In the genomic region with DNA sequence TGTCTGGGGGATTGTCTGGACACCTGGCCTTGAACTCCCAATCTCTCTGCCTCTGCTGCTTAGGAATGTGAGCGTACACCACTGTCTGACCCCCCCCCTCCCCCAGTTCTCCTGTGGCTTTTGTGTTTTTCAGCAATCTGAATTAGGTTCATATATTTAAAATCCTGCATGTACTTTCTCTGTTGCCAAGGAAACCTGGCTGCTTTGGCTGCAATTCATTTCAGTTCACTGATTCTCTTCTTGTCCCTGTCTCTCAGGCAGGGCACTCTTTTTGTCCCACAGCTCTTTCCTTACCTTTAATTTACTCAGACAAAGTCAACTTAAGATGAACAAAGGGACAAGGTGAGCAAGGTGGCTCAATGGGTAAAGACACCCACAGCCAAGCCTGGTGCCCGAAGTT, we compare ENCODE assay signal across 12 mouse cellular contexts. TPM values are rescaled to one million over a fixed set of nuclear protein-coding genes. Genes with fewer than 3 reads are reported as not detected.
A peak's percentile ranks its signal among the peaks of the same experiment; 100 is the strongest.
DNase-seq lines count a peak whose midpoint lies in the region; ATAC-seq lines count a peak whose summit lies in the region.
"Had no signal": no experiment of that assay in that cellular context is flagged by ENCODE, and none has a peak within 500 bp of the region (broad histone marks: within the 10 kb centered on the region; RNA-seq: fewer than 3 reads in every experiment).

No protein-coding gene starts in this region.

- H3K4me3 ChIP-seq in midbrain, embryonic 10.5 days, result no peak overlapping the region
- no peak overlapping the region for H3K4me3 ChIP-seq in midbrain, embryonic 11.5 days (ENCODE audit: low read depth, low read length)
- H3K4me3 ChIP-seq in intestine, embryonic 15.5 days (replicated peaks), result no peak overlapping the region
- H3K4me3 ChIP-seq: lung, embryonic 15.5 days; stomach, embryonic 15.5 days had no signal

- peaks cover 36% of the 10 kb centered on the region for H3K4me1 ChIP-seq in midbrain, embryonic 10.5 days
- H3K4me1 ChIP-seq in midbrain, embryonic 11.5 days (ENCODE audit: control insufficient read depth, insufficient read depth, low read length), result peaks cover 8% of the 10 kb centered on the region; the same call in 1 of the 2 replicates
- H3K4me1 ChIP-seq in intestine, embryonic 15.5 days (replicated peaks), result peaks cover 5% of the 10 kb centered on the region; the same call in 1 of the 2 replicates
- H3K4me1 ChIP-seq: lung, embryonic 15.5 days had no signal

- peak; percentile 28 for DNase-seq in embryo, embryonic 10.5 days (ENCODE audit: low spot score)
- DNase-seq in embryo, embryonic 10 days (ENCODE audit: low spot score), result no peak
- peak; percentile 16 for DNase-seq in midbrain, embryonic 10.5 days (ENCODE audit: low spot score)
- no peak for DNase-seq in midbrain, embryonic 11.5 days (ENCODE audit: low spot score, missing footprints)
- DNase-seq in layer of hippocampus, adult 9-11 months, result peak; percentile 70
- peak; percentile 41 to 54 for DNase-seq in right cerebral cortex, postnatal 36 days (ENCODE audit: low spot score in 2 of 2)
- DNase-seq in spleen, adult 12 weeks (ENCODE audit: low spot score), result no peak
- DNase-seq: embryo, embryonic 11 days; kidney, postnatal 4 days had no signal

- no peak overlapping the region for H3K9ac ChIP-seq in midbrain, embryonic 11.5 days (ENCODE audit: low read length)
- H3K9ac ChIP-seq in intestine, embryonic 15.5 days, result no peak overlapping the region
- H3K9ac ChIP-seq: lung, embryonic 15.5 days; stomach, embryonic 15.5 days had no signal

- H3K27ac ChIP-seq in midbrain, embryonic 10.5 days (replicated peaks), result 0 out of 2 replicates have a peak overlapping the region, but pooled peaks have one; percentile 19
- H3K27ac ChIP-seq in midbrain, embryonic 11.5 days (ENCODE audit: low read depth, low read length), result no peak overlapping the region
- no peak overlapping the region for H3K27ac ChIP-seq in intestine, embryonic 15.5 days
- H3K27ac ChIP-seq: lung, embryonic 15.5 days; stomach, embryonic 15.5 days had no signal

- no peaks in the 10 kb centered on the region for H3K36me3 ChIP-seq in midbrain, embryonic 10.5 days
- no peaks in the 10 kb centered on the region for H3K36me3 ChIP-seq in midbrain, embryonic 11.5 days (ENCODE audit: control insufficient read depth, insufficient read depth, low read length)
- no peaks in the 10 kb centered on the region for H3K36me3 ChIP-seq in intestine, embryonic 15.5 days
- H3K36me3 ChIP-seq: lung, embryonic 15.5 days; stomach, embryonic 15.5 days had no signal

- no peaks in the 10 kb centered on the region for H3K9me3 ChIP-seq in midbrain, embryonic 10.5 days (replicated peaks)
- H3K9me3 ChIP-seq in midbrain, embryonic 11.5 days (ENCODE audit: control insufficient read depth, low read length), result no peaks in the 10 kb centered on the region
- H3K9me3 ChIP-seq in intestine, embryonic 15.5 days, result no peaks in the 10 kb centered on the region
- H3K9me3 ChIP-seq: lung, embryonic 15.5 days; stomach, embryonic 15.5 days had no signal

- H3K4me2 ChIP-seq in midbrain, embryonic 11.5 days, result no peak overlapping the region
- no peak overlapping the region for H3K4me2 ChIP-seq in intestine, embryonic 15.5 days (replicated peaks)
- H3K4me2 ChIP-seq: lung, embryonic 15.5 days; stomach, embryonic 15.5 days had no signal

- no peak for ATAC-seq in midbrain, embryonic 11.5 days (ENCODE audit: low FRiP score)
- ATAC-seq in intestine, embryonic 15.5 days, result no peak

- WGBS in midbrain, embryonic 10.5 days, result 44% methylated on average over 2 of the region's 2 CpGs
- WGBS in midbrain, embryonic 11.5 days, result 39% methylated on average over 2 of the region's 2 CpGs
- 75% methylated on average over 2 of the region's 2 CpGs for WGBS in intestine, embryonic 15.5 days

- no peaks in the 10 kb centered on the region for H3K27me3 ChIP-seq in midbrain, embryonic 10.5 days (ENCODE audit: low read depth, poor library complexity, severe bottlenecking)
- H3K27me3 ChIP-seq in midbrain, embryonic 11.5 days (ENCODE audit: control insufficient read depth, insufficient read depth, low read length), result no peaks in the 10 kb centered on the region
- H3K27me3 ChIP-seq in intestine, embryonic 15.5 days (replicated peaks), result no peaks in the 10 kb centered on the region
- H3K27me3 ChIP-seq: lung, embryonic 15.5 days; stomach, embryonic 15.5 days had no signal

RNA-seq across cellular contexts. Expression of a gene that starts 1.4 kb away (rescaled TPM):
- polyA plus RNA-seq in midbrain, embryonic 10.5 days (2016; fragmentation: Nextera tagmentation; extraction: Ambion mirVana), result 0.30 and 0.59 TPM in 2 replicates
- polyA plus RNA-seq in midbrain, embryonic 11.5 days (2014; fragmentation: Nextera tagmentation; extraction: Ambion mirVana), result 0.36 and 0.57 TPM in 2 replicates
- polyA plus RNA-seq in intestine, embryonic 15.5 days (2015; fragmentation: Nextera tagmentation; extraction: Ambion mirVana), result 4.3 TPM in 2 replicates

Comparison
In these comparisons a context has a peak if more than half of its experiments do, and no peak if none do; other contexts are left out.
1. DNase-seq: peak in embryo, embryonic 10.5 days (single experiment), midbrain, embryonic 10.5 days (single experiment), layer of hippocampus, adult 9-11 months (single experiment) and right cerebral cortex, postnatal 36 days (2 of 2); none in embryo, embryonic 10 days (single experiment), midbrain, embryonic 11.5 days (single experiment) and spleen, adult 12 weeks (single experiment).